Mouse (Mus musculus): ENCODE measurements at regions not wholly inside any gene's neighbourhood (a gene's known extent, or its start where the extent isn't known, plus 50 kb on each side); places are given as distances from the start of the nearest gene placed in this dataset.

DNA sequence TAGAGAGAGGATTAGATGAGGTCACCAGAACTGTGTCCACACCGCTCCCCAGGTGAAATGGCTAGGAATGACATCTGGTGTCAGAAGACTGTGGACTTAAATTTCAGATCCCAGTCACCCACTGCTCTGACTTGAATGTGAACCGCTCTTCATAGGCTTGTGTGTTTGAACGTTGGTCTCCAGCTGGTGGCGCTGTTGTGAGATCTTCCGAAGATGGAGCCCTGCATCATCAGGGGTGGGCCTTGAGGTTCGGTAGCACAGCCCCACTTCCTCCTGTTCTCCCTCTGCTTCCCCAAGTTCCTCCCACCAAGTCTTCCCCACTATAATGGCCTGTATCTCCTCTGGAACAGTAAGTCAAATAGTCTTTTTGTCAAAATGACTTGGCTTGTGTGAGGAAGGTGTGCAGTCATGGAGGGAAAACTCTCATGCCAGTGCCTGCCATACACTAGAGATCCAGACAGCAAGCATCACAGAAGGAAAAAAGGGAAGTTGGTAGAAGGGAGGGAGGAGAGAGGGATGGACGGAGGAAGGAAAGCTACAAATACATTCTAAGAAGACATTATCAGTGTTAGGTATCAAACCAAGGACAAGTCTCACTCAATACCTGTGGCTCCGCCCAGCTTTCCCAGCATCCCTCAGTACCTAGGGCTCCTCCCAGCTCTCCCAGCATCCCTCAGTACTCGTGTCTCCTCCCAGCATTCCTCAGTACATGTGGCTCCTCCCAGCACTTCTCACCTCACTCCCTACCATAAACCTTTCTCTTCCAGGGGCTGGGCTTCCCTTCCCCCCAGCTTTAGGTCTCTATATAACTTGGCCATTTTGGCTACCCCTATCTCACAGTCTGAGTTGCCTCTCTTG is 423.9 kb upstream of the Jarid2 start:
- Histone ChIP-seq H3K4me1 (no peaks in the 10 kb centered on the region), H3K27me3 (no peaks in the 10 kb centered on the region), H3K4me3 (replicated peaks) (no peak overlapping the region), H3K27ac (replicated peaks) (no peak overlapping the region), H3K9ac (no peak overlapping the region), H3K36me3 (no peaks in the 10 kb centered on the region), H3K9me3 (replicated peaks) (no peaks in the 10 kb centered on the region), H3K4me2 (replicated peaks) (no peak overlapping the region)
- 76% methylated on average over 9 of the region's 9 CpGs for WGBS
- no peak for ATAC-seq (ENCODE audit: insufficient number of reproducible peaks, low FRiP score, low TSS enrichment, low read depth)

DNA sequence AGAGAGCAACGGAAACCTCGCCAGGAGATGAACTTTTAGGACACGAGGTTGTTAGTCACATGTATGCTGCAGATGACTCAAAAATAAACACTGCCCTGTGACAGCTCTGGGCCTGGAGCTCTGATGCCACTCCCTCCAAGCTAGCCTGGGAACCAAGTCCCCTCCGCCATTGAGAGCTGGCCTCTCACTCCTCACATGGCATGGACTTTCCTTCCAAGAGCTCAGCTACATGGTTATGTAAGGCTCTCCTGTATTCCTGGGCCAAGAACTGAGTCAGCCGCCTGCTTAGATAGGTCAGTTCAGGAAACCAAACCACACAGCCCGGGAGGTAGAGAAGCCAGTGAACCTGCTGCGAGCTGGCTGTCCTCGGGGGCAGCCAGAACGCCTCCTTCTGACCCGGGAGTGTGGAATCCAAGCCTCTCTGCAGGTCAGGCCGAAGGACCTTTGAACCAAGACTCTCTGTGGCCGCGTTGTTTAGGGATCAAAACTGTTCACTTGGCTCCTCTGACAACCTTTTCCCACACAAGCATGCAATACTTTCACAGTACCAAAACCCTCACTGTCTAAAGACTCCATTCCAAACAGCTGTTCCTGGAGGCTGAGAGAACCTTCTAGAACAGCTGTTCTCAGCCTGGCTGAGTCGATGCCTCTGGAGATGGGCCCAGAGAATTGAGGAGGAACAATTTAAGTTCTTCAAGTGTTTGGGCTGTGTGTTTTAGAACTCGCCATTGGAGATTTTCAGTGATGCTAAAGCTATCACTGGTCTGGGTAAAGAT is 422.8 kb upstream of the Jarid2 start:
- no peaks in the 10 kb centered on the region for H3K27me3 ChIP-seq
- H3K4me1 ChIP-seq: no peaks in the 10 kb centered on the region
- H3K9me3 ChIP-seq (replicated peaks): no peaks in the 10 kb centered on the region
- 86% methylated on average over 15 of the region's 15 CpGs for WGBS
- no peak overlapping the region for H3K27ac ChIP-seq (replicated peaks)
- no peaks in the 10 kb centered on the region for H3K36me3 ChIP-seq
- no peak overlapping the region for H3K4me2 ChIP-seq (replicated peaks)
- no peak overlapping the region for H3K9ac ChIP-seq
- no peak for ATAC-seq (ENCODE audit: insufficient number of reproducible peaks, low FRiP score, low TSS enrichment, low read depth)
- no peak overlapping the region for H3K4me3 ChIP-seq (replicated peaks)

- Histone ChIP-seq H3K9ac (no peak overlapping the region), H3K9me3 (replicated peaks) (no peaks in the 10 kb centered on the region), H3K4me2 (replicated peaks) (no peak overlapping the region), H3K27ac (replicated peaks) (no peak overlapping the region), H3K4me1 (no peaks in the 10 kb centered on the region), H3K36me3 (no peaks in the 10 kb centered on the region), H3K27me3 (no peaks in the 10 kb centered on the region), H3K4me3 (replicated peaks) (no peak overlapping the region)
- no peak for ATAC-seq (ENCODE audit: insufficient number of reproducible peaks, low FRiP score, low TSS enrichment, low read depth)
- 52% methylated on average over 13 of the region's 13 CpGs for WGBS
Measured at GRCm38 (mm10) chr13:44308227-44308626, 421.0 kb upstream of the Jarid2 start.

DNA sequence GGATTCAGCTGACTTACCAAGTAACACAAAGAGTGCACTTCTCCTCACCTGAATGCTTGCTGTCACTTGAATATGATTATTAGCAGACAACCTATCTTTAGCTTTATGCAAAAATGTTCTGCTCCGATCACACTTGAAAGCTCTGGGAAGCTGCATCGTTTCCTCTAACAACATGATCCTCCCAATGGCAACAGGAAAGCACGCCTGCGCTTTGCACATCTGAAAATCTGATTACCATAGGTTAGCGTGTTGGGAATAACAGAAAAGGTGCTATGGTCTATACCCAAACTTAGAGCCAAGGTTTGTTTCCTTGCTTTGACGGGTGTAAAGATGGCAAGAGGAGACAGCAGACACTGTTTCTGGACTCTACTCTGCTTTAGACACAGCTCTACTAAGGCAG is 417.0 kb upstream of the Jarid2 start:
- no peak overlapping the region for H3K9ac ChIP-seq

DNA sequence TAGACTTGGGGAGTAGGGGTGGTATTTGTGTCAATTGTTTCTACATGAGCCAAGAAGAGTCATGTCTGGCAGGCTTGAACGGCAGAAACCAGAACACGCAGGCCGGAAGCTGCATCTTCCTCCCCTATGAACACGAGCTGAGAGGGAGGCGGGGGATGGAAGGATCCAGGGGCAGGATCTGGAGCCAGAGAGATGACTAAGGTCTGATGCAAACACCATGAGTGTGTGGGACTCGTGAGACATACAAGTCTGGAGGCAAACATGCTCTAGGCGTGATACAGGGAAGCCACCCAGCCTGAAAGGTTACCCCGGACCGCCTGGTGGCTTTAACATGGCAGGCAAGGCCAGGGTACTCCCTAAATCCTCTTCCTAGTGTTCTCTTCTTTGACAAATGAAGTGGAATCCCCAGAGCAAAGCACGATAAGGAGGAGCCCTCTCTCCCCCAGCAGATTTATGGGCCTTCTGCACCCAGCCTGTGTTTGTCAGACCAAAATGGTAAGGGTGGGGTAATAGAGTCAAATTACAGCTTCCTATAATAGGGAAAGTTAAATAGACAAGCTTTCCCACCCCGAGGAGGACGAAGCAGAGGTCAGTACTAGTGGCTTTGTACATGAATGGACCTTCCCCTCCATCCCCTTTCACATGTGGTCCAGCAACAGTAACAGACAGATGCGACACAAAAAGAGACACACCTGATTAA is 412.4 kb upstream of the Jarid2 start:
- no peak overlapping the region for H3K4me3 ChIP-seq (replicated peaks)
- H3K9ac ChIP-seq: no peak overlapping the region
- no peak for ATAC-seq (ENCODE audit: insufficient number of reproducible peaks, low FRiP score, low TSS enrichment, low read depth)
- no peak overlapping the region for H3K27ac ChIP-seq (replicated peaks)
- no peaks in the 10 kb centered on the region for H3K9me3 ChIP-seq (replicated peaks)
- 75% methylated on average over 13 of the region's 13 CpGs for WGBS
- H3K36me3 ChIP-seq: no peaks in the 10 kb centered on the region
- H3K4me2 ChIP-seq (replicated peaks): no peak overlapping the region
- no peaks in the 10 kb centered on the region for H3K27me3 ChIP-seq
- no peaks in the 10 kb centered on the region for H3K4me1 ChIP-seq

More for the DNA sequence above, 417.0 kb upstream of the Jarid2 start:
- Histone ChIP-seq H3K4me1 (no peaks in the 10 kb centered on the region), H3K27ac (replicated peaks) (no peak overlapping the region), H3K4me2 (replicated peaks) (no peak overlapping the region), H3K9me3 (replicated peaks) (no peaks in the 10 kb centered on the region), H3K4me3 (replicated peaks) (no peak overlapping the region), H3K27me3 (no peaks in the 10 kb centered on the region), H3K36me3 (no peaks in the 10 kb centered on the region)
- ATAC-seq (ENCODE audit: insufficient number of reproducible peaks, low FRiP score, low TSS enrichment, low read depth): no peak
- 89% methylated on average over 6 of the region's 6 CpGs for WGBS

DNA sequence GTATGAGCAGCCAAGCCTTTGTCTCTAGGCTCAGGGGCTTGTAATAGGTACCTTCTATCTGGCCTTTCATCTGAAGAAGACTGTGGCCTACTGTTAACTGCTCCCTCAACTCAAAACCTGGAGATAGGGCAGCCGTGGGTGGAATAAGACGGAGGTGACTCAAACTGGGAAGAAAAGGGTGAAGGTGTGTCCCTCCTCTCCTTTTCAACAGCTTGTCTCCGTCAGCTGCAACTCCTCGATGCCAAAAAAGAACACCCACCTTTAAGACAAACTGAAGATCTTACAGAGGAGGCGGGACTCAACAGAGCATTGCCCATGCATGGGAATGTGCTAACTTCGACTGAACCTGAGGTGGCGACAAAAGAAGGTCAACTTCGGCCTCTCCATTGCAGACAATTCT is 411.7 kb upstream of the Jarid2 start:
- H3K4me2 ChIP-seq (replicated peaks): no peak overlapping the region
- 80% methylated on average over 8 of the region's 8 CpGs for WGBS
- H3K9ac ChIP-seq: no peak overlapping the region
- no peak overlapping the region for H3K4me3 ChIP-seq (replicated peaks)
- ATAC-seq (ENCODE audit: insufficient number of reproducible peaks, low FRiP score, low TSS enrichment, low read depth): no peak
- H3K36me3 ChIP-seq: no peaks in the 10 kb centered on the region
- H3K4me1 ChIP-seq: no peaks in the 10 kb centered on the region
- H3K27me3 ChIP-seq: no peaks in the 10 kb centered on the region
- no peaks in the 10 kb centered on the region for H3K9me3 ChIP-seq (replicated peaks)
- no peak overlapping the region for H3K27ac ChIP-seq (replicated peaks)

DNA sequence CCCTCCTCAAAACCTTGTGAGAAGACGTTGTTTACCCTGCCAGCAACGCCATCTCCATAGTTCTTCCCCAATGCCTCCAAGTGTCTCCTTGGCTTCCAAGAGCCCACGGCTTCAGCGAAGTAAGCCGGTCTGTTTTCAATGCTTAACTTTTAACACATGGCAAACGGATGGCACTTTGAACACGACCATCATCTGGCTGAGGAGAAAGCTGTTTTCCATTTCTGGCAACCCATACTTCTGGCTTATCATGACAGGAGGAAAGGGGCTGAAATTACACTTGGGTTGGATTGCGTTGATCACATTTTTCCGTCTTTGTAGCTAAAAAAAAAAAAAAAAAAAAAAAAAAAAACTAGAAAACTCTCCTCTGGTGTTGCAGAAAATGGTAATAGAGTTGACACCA is 410.2 kb upstream of the Jarid2 start:
- ATAC-seq (ENCODE audit: insufficient number of reproducible peaks, low FRiP score, low TSS enrichment, low read depth): no peak

DNA sequence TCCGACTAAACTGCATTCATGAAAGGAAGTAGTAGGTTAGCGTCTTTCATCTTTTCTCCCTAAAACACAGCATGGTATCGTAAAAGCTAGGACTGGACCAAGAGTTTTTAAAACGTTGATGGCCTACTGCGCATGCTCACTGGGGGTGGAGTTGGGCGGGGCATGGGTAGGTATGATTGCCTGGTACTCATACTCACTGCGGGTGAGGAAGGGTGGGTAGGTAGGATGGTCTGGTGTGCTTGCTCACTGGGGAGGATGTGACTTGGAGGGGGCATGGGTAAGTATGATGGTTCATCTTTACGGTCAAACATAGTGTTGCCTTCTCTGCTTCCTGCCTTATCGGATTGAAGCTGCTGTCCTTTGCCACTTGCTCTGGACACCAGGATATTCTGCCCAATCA is 409.8 kb upstream of the Jarid2 start:
- ATAC-seq (ENCODE audit: insufficient number of reproducible peaks, low FRiP score, low TSS enrichment, low read depth): no peak
- Histone ChIP-seq H3K27ac (replicated peaks) (no peak overlapping the region), H3K9ac (no peak overlapping the region), H3K9me3 (replicated peaks) (no peaks in the 10 kb centered on the region), H3K36me3 (no peaks in the 10 kb centered on the region), H3K4me1 (no peaks in the 10 kb centered on the region), H3K4me2 (replicated peaks) (no peak overlapping the region), H3K27me3 (no peaks in the 10 kb centered on the region), H3K4me3 (replicated peaks) (no peak overlapping the region)
- WGBS: 86% methylated on average over 9 of the region's 9 CpGs

More for the DNA sequence above, 410.2 kb upstream of the Jarid2 start:
- no peaks in the 10 kb centered on the region for H3K4me1 ChIP-seq
- H3K27me3 ChIP-seq: no peaks in the 10 kb centered on the region
- H3K4me2 ChIP-seq (replicated peaks): no peak overlapping the region
- H3K27ac ChIP-seq (replicated peaks): no peak overlapping the region
- H3K9me3 ChIP-seq (replicated peaks): no peaks in the 10 kb centered on the region
- 37% methylated on average over 9 of the region's 9 CpGs for WGBS
- H3K4me3 ChIP-seq (replicated peaks): no peak overlapping the region
- no peak overlapping the region for H3K9ac ChIP-seq
- H3K36me3 ChIP-seq: no peaks in the 10 kb centered on the region

DNA sequence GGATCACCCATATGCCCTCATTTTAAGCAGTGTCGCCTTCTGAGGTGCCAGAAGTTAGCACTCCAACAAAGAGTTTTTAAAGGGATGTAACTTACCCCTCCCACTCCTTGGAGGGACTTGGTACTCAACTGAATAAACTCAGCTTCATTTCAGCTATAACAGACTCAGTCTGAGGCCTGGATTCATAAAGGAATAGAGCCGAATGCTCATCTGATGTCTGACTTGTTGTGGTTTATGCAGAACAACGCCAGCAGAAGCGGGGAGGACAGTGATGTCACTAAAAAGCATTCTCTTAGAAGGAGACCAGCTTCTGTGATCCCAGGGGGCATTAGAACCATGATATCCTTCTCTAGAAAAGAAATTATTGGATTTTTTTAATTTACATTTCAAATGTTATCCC is 409.0 kb upstream of the Jarid2 start:
- Histone ChIP-seq H3K9me3 (replicated peaks) (no peaks in the 10 kb centered on the region), H3K4me2 (replicated peaks) (no peak overlapping the region), H3K4me3 (replicated peaks) (no peak overlapping the region), H3K27ac (replicated peaks) (no peak overlapping the region), H3K9ac (no peak overlapping the region), H3K4me1 (no peaks in the 10 kb centered on the region), H3K27me3 (no peaks in the 10 kb centered on the region), H3K36me3 (no peaks in the 10 kb centered on the region)
- ATAC-seq (ENCODE audit: insufficient number of reproducible peaks, low FRiP score, low TSS enrichment, low read depth): no peak
- WGBS: 81% methylated on average over 4 of the region's 4 CpGs

DNA sequence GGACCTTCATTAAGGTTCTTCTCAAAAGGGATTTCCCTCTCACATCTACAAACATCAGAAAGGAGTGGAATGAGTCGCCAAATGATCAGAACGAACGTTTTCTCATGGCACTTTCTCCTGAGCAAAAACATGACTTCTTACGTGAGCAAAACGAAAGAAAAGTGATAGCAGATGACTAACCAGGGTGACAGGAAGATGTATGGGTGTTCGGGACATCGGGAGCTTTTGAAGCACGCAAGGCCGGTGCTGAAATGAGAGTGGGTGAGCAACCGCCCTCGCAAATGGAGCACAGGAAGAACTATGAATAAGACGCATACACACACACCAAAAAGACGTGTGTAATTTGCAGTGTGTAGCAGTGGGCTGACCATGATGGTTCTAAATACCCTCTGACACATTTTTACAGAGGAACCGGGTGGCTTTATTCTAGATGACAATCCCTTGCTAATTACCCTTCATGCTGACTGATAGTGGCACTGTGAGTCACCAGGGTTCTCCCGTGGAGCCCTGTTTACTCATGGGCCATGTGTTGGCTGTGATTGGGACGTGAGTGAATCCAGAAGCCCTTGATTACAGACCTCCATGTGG is 408.2 kb upstream of the Jarid2 start:
- H3K27me3 ChIP-seq: no peaks in the 10 kb centered on the region
- ATAC-seq (ENCODE audit: insufficient number of reproducible peaks, low FRiP score, low TSS enrichment, low read depth): no peak
- 72% methylated on average over 16 of the region's 16 CpGs for WGBS
- no peaks in the 10 kb centered on the region for H3K36me3 ChIP-seq
- H3K4me2 ChIP-seq (replicated peaks): no peak overlapping the region
- no peak overlapping the region for H3K9ac ChIP-seq
- H3K4me1 ChIP-seq: no peaks in the 10 kb centered on the region
- H3K4me3 ChIP-seq (replicated peaks): no peak overlapping the region
- H3K9me3 ChIP-seq (replicated peaks): no peaks in the 10 kb centered on the region
- H3K27ac ChIP-seq (replicated peaks): no peak overlapping the region

- Histone ChIP-seq H3K4me2 (replicated peaks) (no peak overlapping the region), H3K4me3 (replicated peaks) (no peak overlapping the region), H3K4me1 (peaks cover 17% of the 10 kb centered on the region), H3K36me3 (no peaks in the 10 kb centered on the region), H3K27me3 (no peaks in the 10 kb centered on the region), H3K27ac (replicated peaks) (no peak overlapping the region), H3K9me3 (replicated peaks) (no peaks in the 10 kb centered on the region), H3K9ac (no peak overlapping the region)
- ATAC-seq (ENCODE audit: insufficient number of reproducible peaks, low FRiP score, low TSS enrichment, low read depth): no peak
- 88% methylated on average over 8 of the region's 8 CpGs for whole genome bisulfite sequencing
Measured at GRCm38 (mm10) chr13:44328416-44328815, 400.9 kb upstream of the Jarid2 start.

All from embryonic facial prominence, embryonic 15.5 days (tissue).